Mouse (Mus musculus): ENCODE data around the gene Macf1. TPM values are rescaled to one million over a fixed set of nuclear protein-coding genes. Genes with fewer than 3 reads are reported as not detected.

Macf1 gene
- total and polyA plus RNA-seq, 3 experiments = 71.4 to 223 (median 222) TPM

DNA sequence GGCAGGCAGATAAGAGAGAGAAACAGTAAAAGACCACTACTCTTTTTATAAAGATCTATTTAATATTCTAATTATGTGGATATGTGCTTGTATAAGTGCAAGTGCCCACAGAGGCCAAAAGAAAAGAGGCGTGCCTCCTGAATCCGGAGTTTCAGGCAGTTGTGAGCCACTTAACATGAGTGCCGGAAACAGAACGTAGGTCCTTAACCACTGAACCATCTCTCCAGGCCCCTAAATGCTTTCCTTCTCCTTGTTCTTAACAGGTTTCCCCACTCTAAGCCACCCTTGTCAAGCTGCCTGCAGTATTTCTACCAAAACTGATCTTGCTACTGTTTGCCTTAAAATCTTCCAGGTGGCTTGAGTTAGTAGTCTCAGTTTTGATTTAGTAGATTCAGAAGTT is 123.3 kb downstream of the Macf1 start:
- peaks cover 1% of the 10 kb centered on the region; the same call in 1 of the 2 replicates for H3K79me2 ChIP-seq (replicated peaks; ENCODE audit: control insufficient read depth, insufficient read depth, low read length)
- peaks cover 12% of the 10 kb centered on the region for H3K36me3 ChIP-seq (ENCODE audit: control insufficient read depth, insufficient read depth, low read length)
- no peak for DNase-seq
- H3K9ac ChIP-seq (ENCODE audit: low read depth, low read length) = no peak overlapping the region
- 80% methylated on average over 4 of the region's 4 CpGs for WGBS
- no peaks in the 10 kb centered on the region for H3K27me3 ChIP-seq (ENCODE audit: control insufficient read depth, insufficient read depth, low read length)
- no peak overlapping the region for H3K27ac ChIP-seq
- no peak for TF ChIP-seq EP300 (IDR thresholded peaks at IDR 0.05; ENCODE audit: insufficient read depth, low read depth, low read length)
- TF ChIP-seq CTCF (IDR thresholded peaks at IDR 0.05) = no peak
- TF ChIP-seq POLR2A (IDR thresholded peaks at IDR 0.05; ENCODE audit: insufficient read depth, low read depth, low read length) = no peak
- H3K4me3 ChIP-seq = no peak overlapping the region
- H3K4me1 ChIP-seq (ENCODE audit: control insufficient read depth, insufficient read depth, low read length) = peaks cover 18% of the 10 kb centered on the region
- intact Hi-C loops (cut with DNase I) = no loop called here

DNA sequence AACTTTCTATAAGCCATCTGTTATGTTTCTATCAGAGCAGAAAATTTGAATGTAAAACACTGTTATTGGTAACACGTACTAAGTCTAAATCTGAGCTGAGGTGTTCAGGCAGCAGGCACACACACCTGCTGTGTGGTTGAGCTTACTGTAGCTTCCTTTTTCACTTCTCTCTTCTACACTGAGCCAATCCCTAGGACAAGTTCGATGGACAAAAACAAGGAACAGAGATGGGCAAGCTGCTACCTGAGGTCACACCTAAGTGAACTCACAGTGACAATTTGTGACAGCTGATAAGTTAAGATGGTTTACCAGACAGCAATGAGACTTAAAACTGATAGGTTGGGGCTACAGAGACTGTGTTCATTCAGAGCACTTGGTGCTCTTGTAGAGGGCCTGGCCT is 125.7 kb downstream of the Macf1 start:
- TF ChIP-seq EP300 (IDR thresholded peaks at IDR 0.05; ENCODE audit: insufficient read depth, low read depth, low read length) (no peak), CTCF (IDR thresholded peaks at IDR 0.05) (no peak), POLR2A (IDR thresholded peaks at IDR 0.05; ENCODE audit: insufficient read depth, low read depth, low read length) (no peak)
- no peak for DNase-seq
- Histone ChIP-seq H3K9ac (ENCODE audit: low read depth, low read length) (no peak overlapping the region), H3K27ac (no peak overlapping the region), H3K4me1 (ENCODE audit: control insufficient read depth, insufficient read depth, low read length) (peaks cover 6% of the 10 kb centered on the region), H3K36me3 (ENCODE audit: control insufficient read depth, insufficient read depth, low read length) (peaks cover 18% of the 10 kb centered on the region), H3K79me2 (replicated peaks; ENCODE audit: control insufficient read depth, insufficient read depth, low read length) (peaks cover 1% of the 10 kb centered on the region; the same call in 1 of the 2 replicates), H3K27me3 (ENCODE audit: control insufficient read depth, insufficient read depth, low read length) (no peaks in the 10 kb centered on the region), H3K4me3 (no peak overlapping the region)
- intact Hi-C loops (cut with DNase I) = no loop called here
- 82% methylated on average over 2 of the region's 2 CpGs for WGBS

DNA sequence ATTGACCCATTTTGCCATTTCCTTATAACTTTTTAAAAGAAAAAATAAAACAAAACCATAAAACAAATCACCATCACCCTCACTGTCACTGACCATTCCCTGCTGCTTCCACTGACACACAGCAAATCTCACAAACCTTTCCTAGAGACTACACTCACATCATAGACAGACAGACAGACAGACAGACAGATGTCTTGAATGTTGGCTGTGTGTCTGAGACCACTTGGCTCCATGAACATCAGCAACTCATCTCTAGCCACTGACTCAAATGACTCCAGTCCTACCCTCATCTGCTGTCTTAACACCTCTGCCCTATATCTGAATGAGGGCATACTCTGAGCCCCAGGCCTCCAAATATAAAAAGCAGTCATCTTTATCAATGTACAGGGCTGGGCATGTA is 128.9 kb downstream of the Macf1 start:
- Histone ChIP-seq H3K4me1 (ENCODE audit: control insufficient read depth, insufficient read depth, low read length) (peaks cover 6% of the 10 kb centered on the region), H3K9ac (ENCODE audit: low read depth, low read length) (no peak overlapping the region), H3K27me3 (ENCODE audit: control insufficient read depth, insufficient read depth, low read length) (no peaks in the 10 kb centered on the region), H3K27ac (no peak overlapping the region), H3K79me2 (replicated peaks; ENCODE audit: control insufficient read depth, insufficient read depth, low read length) (peaks cover 3% of the 10 kb centered on the region), H3K36me3 (ENCODE audit: control insufficient read depth, insufficient read depth, low read length) (peaks cover 23% of the 10 kb centered on the region), H3K4me3 (no peak overlapping the region)
- intact Hi-C loops (cut with DNase I) = no loop called here
- no peak for DNase-seq
- no peak for TF ChIP-seq CTCF (IDR thresholded peaks at IDR 0.05)
- no peak for TF ChIP-seq POLR2A (IDR thresholded peaks at IDR 0.05; ENCODE audit: insufficient read depth, low read depth, low read length)
- TF ChIP-seq EP300 (IDR thresholded peaks at IDR 0.05; ENCODE audit: insufficient read depth, low read depth, low read length) = no peak

DNA sequence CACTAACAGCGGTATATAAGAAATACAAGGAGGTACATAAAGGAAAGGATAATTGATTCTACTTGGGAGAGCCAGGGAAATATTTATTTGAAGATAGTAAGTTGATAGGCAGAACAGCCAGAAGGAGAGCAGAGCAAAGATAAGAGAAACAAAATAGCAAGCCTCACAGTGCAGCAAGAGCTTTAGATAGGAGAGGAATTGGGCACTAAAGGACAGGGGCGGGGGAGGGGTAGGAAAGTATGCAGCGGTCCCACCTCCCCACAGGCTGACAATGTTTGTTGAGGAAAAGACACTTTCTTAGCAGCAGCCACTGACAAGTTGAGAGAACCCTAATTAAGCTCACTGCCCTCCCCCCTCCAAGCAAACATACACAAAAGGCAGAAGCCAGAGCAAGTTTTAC is 131.5 kb downstream of the Macf1 start:
- Histone ChIP-seq H3K9ac (ENCODE audit: low read depth, low read length) (no peak overlapping the region), H3K36me3 (ENCODE audit: control insufficient read depth, insufficient read depth, low read length) (peaks cover 31% of the 10 kb centered on the region), H3K27ac (peak overlapping the region; percentile 58), H3K27me3 (ENCODE audit: control insufficient read depth, insufficient read depth, low read length) (no peaks in the 10 kb centered on the region), H3K4me3 (no peak overlapping the region), H3K79me2 (replicated peaks; ENCODE audit: control insufficient read depth, insufficient read depth, low read length) (peaks cover 2% of the 10 kb centered on the region), H3K4me1 (ENCODE audit: control insufficient read depth, insufficient read depth, low read length) (peaks cover 7% of the 10 kb centered on the region)
- no peak for DNase-seq
- intact Hi-C loops (cut with DNase I) = no loop called here
- TF ChIP-seq CTCF (IDR thresholded peaks at IDR 0.05) (no peak), EP300 (IDR thresholded peaks at IDR 0.05; ENCODE audit: insufficient read depth, low read depth, low read length) (no peak), POLR2A (IDR thresholded peaks at IDR 0.05; ENCODE audit: insufficient read depth, low read depth, low read length) (no peak)
- WGBS = 51% methylated on average over 3 of the region's 3 CpGs

DNA sequence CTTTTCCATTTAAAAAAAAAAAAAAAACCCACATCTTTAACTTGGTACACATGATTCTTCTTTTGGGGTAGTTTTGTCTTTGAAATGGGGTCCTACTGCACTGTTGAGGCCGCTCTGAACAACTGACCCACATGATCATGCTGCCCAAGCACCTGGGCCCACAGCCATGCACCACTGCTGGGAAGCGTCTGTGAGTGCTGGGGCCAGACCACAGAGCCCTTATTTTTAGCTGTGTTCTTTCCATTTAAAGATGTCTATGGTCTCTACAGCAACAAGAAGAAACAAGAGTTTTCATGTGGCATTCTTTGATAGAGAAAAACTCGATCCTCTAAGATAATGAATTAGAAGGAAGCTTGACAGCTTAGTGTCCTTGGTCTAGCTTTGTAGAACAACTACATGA is 135.8 kb downstream of the Macf1 start:
- DNase-seq = peak in 1 of 2 experiments; percentile 52
- Histone ChIP-seq H3K9ac (ENCODE audit: low read depth, low read length) (no peak overlapping the region), H3K36me3 (ENCODE audit: control insufficient read depth, insufficient read depth, low read length) (peaks cover 28% of the 10 kb centered on the region), H3K27me3 (ENCODE audit: control insufficient read depth, insufficient read depth, low read length) (no peaks in the 10 kb centered on the region), H3K4me1 (ENCODE audit: control insufficient read depth, insufficient read depth, low read length) (peaks cover 5% of the 10 kb centered on the region), H3K4me3 (no peak overlapping the region), H3K27ac (peak overlapping the region; percentile 40), H3K79me2 (replicated peaks; ENCODE audit: control insufficient read depth, insufficient read depth, low read length) (peaks cover 2% of the 10 kb centered on the region)
- intact Hi-C loops (cut with DNase I) = no loop called here
- WGBS = 61% methylated on average over 3 of the region's 3 CpGs
- TF ChIP-seq CTCF (IDR thresholded peaks at IDR 0.05) = no peak
- TF ChIP-seq POLR2A (IDR thresholded peaks at IDR 0.05; ENCODE audit: insufficient read depth, low read depth, low read length) = no peak
- no peak for TF ChIP-seq EP300 (IDR thresholded peaks at IDR 0.05; ENCODE audit: insufficient read depth, low read depth, low read length)

DNA sequence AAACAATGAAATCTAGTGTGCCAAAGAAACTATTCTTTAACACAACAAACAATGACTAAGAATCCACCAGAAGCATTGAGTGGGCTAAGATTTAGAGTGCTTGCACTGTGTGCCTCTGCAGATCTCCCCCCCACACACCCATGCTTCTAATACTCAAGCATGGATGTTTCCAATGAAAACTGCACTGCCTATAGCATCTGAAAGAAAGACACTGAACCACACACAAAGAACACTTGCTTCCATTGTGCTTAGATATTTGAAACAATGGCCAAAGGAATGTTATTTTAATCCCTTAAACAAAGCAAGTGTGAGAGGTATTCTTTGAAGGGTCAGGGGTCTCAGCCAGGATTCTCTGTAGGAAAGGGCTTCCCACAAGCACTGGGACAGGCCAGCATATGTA is 140.5 kb downstream of the Macf1 start:
- intact Hi-C loops (cut with DNase I) = no loop called here
- no peak overlapping the region for H3K9ac ChIP-seq (ENCODE audit: low read depth, low read length)
- no peak for DNase-seq
- no peaks in the 10 kb centered on the region; the same call in none of the 2 replicates for H3K79me2 ChIP-seq (replicated peaks; ENCODE audit: control insufficient read depth, insufficient read depth, low read length)
- H3K27me3 ChIP-seq (ENCODE audit: control insufficient read depth, insufficient read depth, low read length) = no peaks in the 10 kb centered on the region
- peaks cover 1% of the 10 kb centered on the region; the same call in 1 of the 2 replicates for H3K4me1 ChIP-seq (ENCODE audit: control insufficient read depth, insufficient read depth, low read length)
- no peak overlapping the region for H3K4me3 ChIP-seq
- TF ChIP-seq CTCF (IDR thresholded peaks at IDR 0.05) (no peak), POLR2A (IDR thresholded peaks at IDR 0.05; ENCODE audit: insufficient read depth, low read depth, low read length) (no peak), EP300 (IDR thresholded peaks at IDR 0.05; ENCODE audit: insufficient read depth, low read depth, low read length) (no peak)
- H3K27ac ChIP-seq = no peak overlapping the region
- peaks cover 16% of the 10 kb centered on the region for H3K36me3 ChIP-seq (ENCODE audit: control insufficient read depth, insufficient read depth, low read length)
